Mouse (Mus musculus) liver, adult 2 months (tissue): ENCODE measurements around the gene Selenop.

Experiments used
- CTCF ChIP-seq: fragments of 200-500 bp; IDR thresholded peaks from 2 replicates; pipeline ENCODE4 v1.5.1; 2011; ENCODE audit warnings: low read depth, low read length, control low read depth
- POLR2A ChIP-seq: fragments of 200-500 bp; IDR thresholded peaks from 2 replicates; pipeline ENCODE4 v1.6.1; 2011; ENCODE audit warnings: low read length, control low read depth; ENCODE audit not compliant: insufficient read depth; ENCODE audit errors: extremely low read depth

DNA sequence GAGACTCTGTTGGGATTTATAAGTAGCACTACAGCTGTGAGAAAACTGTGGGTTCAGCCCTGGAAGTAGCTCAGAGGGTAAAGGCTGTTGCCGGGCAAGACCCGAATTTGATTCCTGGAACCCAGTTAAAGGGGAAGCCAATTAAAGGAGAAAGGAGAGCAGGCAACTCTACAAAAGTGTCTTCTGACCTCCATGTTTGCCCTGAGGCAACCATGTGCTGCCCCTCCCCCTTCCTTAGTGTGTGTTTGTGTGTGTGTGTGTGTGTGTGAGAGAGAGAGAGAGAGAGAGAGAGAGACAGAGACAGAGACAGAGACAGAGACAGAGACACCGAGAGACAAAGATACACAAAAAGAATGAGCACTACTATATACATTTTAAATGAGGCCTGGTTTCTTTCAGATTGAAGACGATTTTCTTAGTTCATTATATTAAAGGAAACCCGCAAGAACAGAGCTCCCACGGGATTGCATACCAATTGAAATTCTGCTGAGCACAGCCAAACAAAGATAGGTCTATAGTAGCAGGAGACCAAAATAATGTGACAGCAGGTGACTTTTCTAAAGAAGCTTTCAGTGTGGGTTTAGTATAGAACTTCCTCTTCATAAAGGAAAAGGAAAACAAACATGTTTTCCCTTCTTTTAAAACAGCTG is 1.8 kb downstream of the Selenop start:
- TF ChIP-seq CTCF = no peak
- no peak for TF ChIP-seq POLR2A
